Mouse (Mus musculus): ENCODE measurements around the gene Vmn1r55. TPM values are rescaled to one million over a fixed set of nuclear protein-coding genes. Genes with fewer than 3 reads are reported as not detected.
"Not testable (repeated sequence)": the region's sequence is repeated elsewhere in the genome, so short reads cannot be mapped to it uniquely, and the experiment has no call there.

Gene Vmn1r55
- total RNA-seq (2021) = not detected
- long read RNA-seq, experiment 1 = 0 reads
- long read RNA-seq, experiment 2 = 0 reads

GRCm38 (mm10) chr7:5149570-5149969 lies at the start of gene Vmn1r55:
TSS of gene Vmn1r55 (minus strand) at chr7:5149670.
- not testable (repeated sequence) for DNase-seq (ENCODE audit: low spot score in 2 of 2)

- not testable (repeated sequence) for DNase-seq (ENCODE audit: low spot score in 2 of 2)
Observed at GRCm38 (mm10) chr7:5196647-5197046, 47.2 kb upstream of the Vmn1r55 start, which contains the start of gene Vmn1r56. TSS of gene Vmn1r56 (minus strand) at chr7:5196747.

GRCm38 (mm10) chr7:5125549-5126406 lies 23.7 kb downstream of the Vmn1r55 start, which contains the start of gene Rasl2-9:
TSS of gene Rasl2-9 (minus strand) at chr7:5125950.
- peak; percentile 79 to 82 for DNase-seq (ENCODE audit: low spot score in 2 of 2)

- DNase-seq (ENCODE audit: low spot score in 2 of 2) = no peak
Observed at GRCm38 (mm10) chr7:5125078-5125477, 24.4 kb downstream of the Vmn1r55 start.

GRCm38 (mm10) chr7:5116850-5117249 lies 32.6 kb downstream of the Vmn1r55 start, which contains the start of gene Rfpl4:
TSS of gene Rfpl4 (minus strand) at chr7:5116950.
- DNase-seq (ENCODE audit: low spot score in 2 of 2) = no peak

GRCm38 (mm10) chr7:5112701-5113100 lies 36.8 kb downstream of the Vmn1r55 start:
- DNase-seq (ENCODE audit: low spot score in 2 of 2) = no peak

GRCm38 (mm10) chr7:5109301-5109700 lies 40.2 kb downstream of the Vmn1r55 start:
- no peak for DNase-seq (ENCODE audit: low spot score in 2 of 2)

- no peak for DNase-seq (ENCODE audit: low spot score in 2 of 2)
Observed at GRCm38 (mm10) chr7:5108272-5108671, 41.2 kb downstream of the Vmn1r55 start.

GRCm38 (mm10) chr7:5102564-5102963 lies 46.9 kb downstream of the Vmn1r55 start:
- DNase-seq (ENCODE audit: low spot score in 2 of 2) = no peak

- DNase-seq (ENCODE audit: low spot score in 2 of 2) = no peak
Observed at GRCm38 (mm10) chr7:5101066-5101663, 48.3 kb downstream of the Vmn1r55 start.

- DNase-seq (ENCODE audit: low spot score in 2 of 2) = no peak
Observed at GRCm38 (mm10) chr7:5099796-5100195, 49.7 kb downstream of the Vmn1r55 start.

- no peak for DNase-seq (ENCODE audit: low spot score in 2 of 2)
Observed at GRCm38 (mm10) chr7:5098769-5099168, 50.7 kb downstream of the Vmn1r55 start.

GRCm38 (mm10) chr7:5092831-5093510 lies 56.5 kb downstream of the Vmn1r55 start:
- no peak for DNase-seq (ENCODE audit: low spot score in 2 of 2)

GRCm38 (mm10) chr7:5092381-5092780 lies 57.1 kb downstream of the Vmn1r55 start:
- DNase-seq (ENCODE audit: low spot score in 2 of 2) = no peak

- DNase-seq (ENCODE audit: low spot score in 2 of 2) = peak; percentile 35 to 58
Observed at GRCm38 (mm10) chr7:5091008-5091728, 58.3 kb downstream of the Vmn1r55 start.

- DNase-seq (ENCODE audit: low spot score in 2 of 2) = no peak
Observed at GRCm38 (mm10) chr7:5089853-5090252, 59.6 kb downstream of the Vmn1r55 start.

GRCm38 (mm10) chr7:5087886-5088285 lies 61.6 kb downstream of the Vmn1r55 start:
- DNase-seq (ENCODE audit: low spot score in 2 of 2) = no peak

- DNase-seq (ENCODE audit: low spot score in 2 of 2) = no peak
Observed at GRCm38 (mm10) chr7:5086921-5087440, 62.5 kb downstream of the Vmn1r55 start.

- no peak for DNase-seq (ENCODE audit: low spot score in 2 of 2)
Observed at GRCm38 (mm10) chr7:5085512-5085911, 64.0 kb downstream of the Vmn1r55 start.

- no peak for DNase-seq (ENCODE audit: low spot score in 2 of 2)
Observed at GRCm38 (mm10) chr7:5083325-5084105, 66.0 kb downstream of the Vmn1r55 start.

Data from layer of hippocampus, postnatal 14 days (tissue).